Mouse (Mus musculus): ENCODE data around the gene Ttc27. TPM values are rescaled to one million over a fixed set of nuclear protein-coding genes. Genes with fewer than 3 reads are reported as not detected.
"Not testable (repeated sequence)": the region's sequence is repeated elsewhere in the genome, so short reads cannot be mapped to it uniquely, and the experiment has no call there.

The Ttc27 gene
- 10 to 100 TPM; 12.0 to 12.4 TPM for total RNA-seq (2021)
- long read RNA-seq, experiment 1, transcript Ttc27-201 (20 exons, 2,838 nt): major isoform, 5 of 7 reads
- long read RNA-seq, experiment 1, partial matches to known transcripts: 2 of 7 reads
- long read RNA-seq, experiment 1, other reads (novel, unspliced or antisense): 0 of 7 reads
- long read RNA-seq, experiment 2, partial matches to known transcripts: 2 of 7 reads
- long read RNA-seq, experiment 2, other reads (novel, unspliced or antisense): 1 of 7 reads

- DNase-seq (ENCODE audit: low spot score): peak; percentile 98
Observed at GRCm38 (mm10) chr17:74717618-74718151, at the start of gene Ttc27. TSS of gene Ttc27 (plus strand) at chr17:74717732.

GRCm38 (mm10) chr17:74668010-74668409, 49.5 kb upstream of the Ttc27 start:
- DNase-seq (ENCODE audit: low spot score): no peak

DNA sequence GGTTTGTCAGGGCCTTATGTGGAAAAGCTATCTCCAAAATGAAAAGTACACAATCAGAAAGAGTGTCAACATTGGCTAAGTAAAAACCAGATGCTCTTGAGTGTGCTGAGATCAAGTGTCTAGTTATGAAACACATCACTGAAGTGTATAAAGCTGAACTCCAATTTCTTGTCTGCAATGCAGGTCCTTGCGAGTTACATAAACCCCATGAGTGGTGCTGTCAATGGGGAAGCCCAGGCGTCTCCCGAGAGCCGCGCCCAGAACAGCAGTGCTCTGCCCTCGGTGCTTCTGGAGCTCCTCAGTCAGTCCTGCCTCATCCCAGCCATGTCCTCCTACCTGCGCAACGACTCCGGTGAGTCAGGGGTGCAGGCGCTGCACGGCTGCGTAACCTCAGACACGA, 47.5 kb upstream of the Ttc27 start:
- DNase-seq (ENCODE audit: low spot score): no peak

GRCm38 (mm10) chr17:74672446-74672845, 45.1 kb upstream of the Ttc27 start:
- peak; percentile 28 for DNase-seq (ENCODE audit: low spot score)

GRCm38 (mm10) chr17:74673251-74673650, 44.3 kb upstream of the Ttc27 start:
- DNase-seq (ENCODE audit: low spot score): peak; percentile 30

DNA sequence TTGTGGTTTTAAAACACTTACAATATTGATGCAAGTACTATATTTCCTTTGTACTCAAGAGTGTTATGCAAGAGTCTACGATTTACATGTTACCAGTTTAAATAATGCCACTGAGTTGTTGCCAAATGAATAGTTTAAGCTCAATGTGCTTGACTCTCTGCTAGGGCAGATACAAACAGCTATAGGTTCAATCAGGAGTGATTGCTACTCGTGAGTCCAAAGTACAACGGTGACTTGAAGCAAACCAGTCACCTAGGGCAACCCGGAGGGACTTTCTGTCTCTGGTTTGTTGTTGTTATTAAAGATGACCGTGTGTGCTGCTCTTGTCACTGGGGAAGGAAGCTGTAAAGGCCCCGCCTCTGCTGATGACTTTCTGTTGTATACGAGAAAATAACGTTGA, 39.5 kb upstream of the Ttc27 start:
- no peak for DNase-seq (ENCODE audit: low spot score)

- no peak for DNase-seq (ENCODE audit: low spot score)
Observed at GRCm38 (mm10) chr17:74684927-74685326, 32.6 kb upstream of the Ttc27 start.

DNA sequence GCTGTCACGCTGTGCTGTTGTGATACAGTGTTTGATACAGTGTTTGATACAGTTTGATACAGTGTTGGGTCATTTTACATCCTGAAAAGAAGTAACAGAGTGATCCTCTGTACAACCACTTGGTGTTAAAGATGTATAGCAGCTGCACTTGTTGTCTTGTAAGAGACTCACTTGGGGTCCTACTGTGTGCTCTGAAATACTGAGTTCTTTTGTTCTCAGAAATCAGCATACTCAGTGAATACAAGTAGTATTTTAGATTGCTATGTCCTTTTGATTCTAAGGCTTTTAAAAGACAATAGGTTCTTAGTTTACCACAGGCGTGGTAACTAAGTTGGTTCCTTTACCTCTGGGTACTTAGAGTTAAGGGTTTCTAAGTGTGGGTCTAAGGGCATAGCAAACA, 29.0 kb upstream of the Ttc27 start:
- DNase-seq (ENCODE audit: low spot score): no peak

GRCm38 (mm10) chr17:74689406-74689805, 28.1 kb upstream of the Ttc27 start:
- DNase-seq (ENCODE audit: low spot score): no peak

- DNase-seq (ENCODE audit: low spot score): not testable (repeated sequence)
Observed at GRCm38 (mm10) chr17:74701661-74702060, 15.9 kb upstream of the Ttc27 start.

- DNase-seq (ENCODE audit: low spot score): no peak
Observed at GRCm38 (mm10) chr17:74705480-74705879, 12.1 kb upstream of the Ttc27 start.

DNA sequence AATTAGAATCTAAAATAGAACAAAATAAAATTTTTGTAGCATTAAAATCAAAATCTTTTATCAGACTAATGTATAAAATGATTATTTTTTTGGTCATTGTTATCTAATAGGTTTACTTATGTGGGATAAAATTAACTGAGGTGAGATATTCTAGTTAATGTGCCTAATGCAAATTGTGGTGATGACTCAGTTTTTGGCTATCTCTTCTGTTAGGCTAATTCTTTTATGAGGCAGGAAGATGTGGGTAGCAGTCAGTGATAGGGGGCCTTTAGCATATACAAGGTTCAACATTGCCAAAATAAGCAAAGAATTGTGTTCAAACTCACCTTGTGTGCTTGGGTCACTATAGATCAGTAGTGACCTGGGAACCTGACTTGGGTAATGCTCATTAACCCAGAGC, 10.9 kb upstream of the Ttc27 start:
- no peak for DNase-seq (ENCODE audit: low spot score)

DNA sequence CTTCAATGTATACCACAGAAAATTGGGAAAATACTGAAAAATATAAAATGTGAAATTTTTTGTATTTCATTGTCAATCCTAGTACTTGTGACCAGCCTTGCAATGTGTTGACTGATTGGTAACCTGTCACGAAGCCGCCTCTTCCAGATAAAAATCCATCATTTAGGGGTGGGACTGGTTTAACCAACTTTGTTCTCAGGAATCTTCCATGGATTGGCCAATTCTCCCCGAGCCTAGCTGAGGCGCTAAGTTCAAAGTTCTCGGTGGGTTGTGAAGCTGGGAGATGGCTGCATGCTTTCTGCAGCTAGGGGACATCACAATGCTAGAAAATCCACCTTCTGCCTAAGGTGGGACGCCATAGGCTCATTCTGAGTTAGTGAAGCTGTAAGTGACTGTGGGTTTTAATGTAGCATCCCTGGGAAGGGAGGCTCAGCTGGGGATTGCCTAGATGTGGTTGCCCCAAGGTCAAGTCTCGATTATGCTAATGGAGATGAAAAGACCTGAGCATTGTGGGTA, 9.8 kb upstream of the Ttc27 start:
- no peak for DNase-seq (ENCODE audit: low spot score)

DNA sequence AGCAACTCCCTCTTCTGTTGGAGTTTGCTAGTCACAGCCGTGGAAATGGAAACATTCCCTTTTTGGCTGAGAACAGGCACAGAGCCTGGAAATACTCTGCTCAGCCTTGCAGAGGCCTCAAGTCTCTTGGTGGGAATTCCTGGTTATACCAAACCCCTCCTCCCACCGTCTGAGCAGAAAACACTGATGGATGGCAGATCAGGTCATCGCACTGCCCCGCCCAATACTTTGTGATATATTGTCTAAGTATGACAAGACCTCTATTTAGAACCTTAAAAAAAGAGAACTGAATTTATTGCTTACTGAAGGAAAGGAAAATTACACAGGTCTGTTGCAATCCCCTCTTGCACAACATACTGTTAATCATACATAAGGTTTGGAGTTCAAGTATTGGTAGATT, 6.8 kb upstream of the Ttc27 start:
- DNase-seq (ENCODE audit: low spot score): no peak

GRCm38 (mm10) chr17:74711627-74712026, 5.9 kb upstream of the Ttc27 start:
- DNase-seq (ENCODE audit: low spot score): no peak

DNA sequence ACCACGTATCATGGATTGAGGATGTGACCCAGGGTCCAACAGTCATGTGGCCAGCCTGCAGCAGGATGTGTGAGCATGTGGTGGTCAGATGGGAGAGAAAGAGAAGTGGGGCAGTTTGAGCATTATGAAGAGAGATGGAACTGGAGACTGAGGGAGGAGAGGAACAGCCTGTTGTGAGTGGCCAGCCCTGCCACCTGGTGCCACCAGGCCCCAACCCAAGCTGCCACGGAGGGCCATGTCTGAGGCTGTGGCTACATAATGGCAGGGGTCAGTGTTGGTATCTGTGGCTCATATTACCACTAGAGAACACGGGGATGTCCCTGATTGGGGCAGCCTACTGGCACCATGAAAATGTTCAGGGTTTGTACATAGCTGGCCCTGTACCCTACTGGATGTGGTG, 2.4 kb upstream of the Ttc27 start:
- no peak for DNase-seq (ENCODE audit: low spot score)

- no peak for DNase-seq (ENCODE audit: low spot score)
Observed at GRCm38 (mm10) chr17:74715724-74716123, 1.8 kb upstream of the Ttc27 start.

GRCm38 (mm10) chr17:74716643-74717042, 889 bp upstream of the Ttc27 start:
- no peak for DNase-seq (ENCODE audit: low spot score)

GRCm38 (mm10) chr17:74717091-74717617, 378 bp upstream of the Ttc27 start:
- DNase-seq (ENCODE audit: low spot score): no peak

- DNase-seq (ENCODE audit: low spot score): no peak
Observed at GRCm38 (mm10) chr17:74732872-74733271, 15.3 kb downstream of the Ttc27 start.

DNA sequence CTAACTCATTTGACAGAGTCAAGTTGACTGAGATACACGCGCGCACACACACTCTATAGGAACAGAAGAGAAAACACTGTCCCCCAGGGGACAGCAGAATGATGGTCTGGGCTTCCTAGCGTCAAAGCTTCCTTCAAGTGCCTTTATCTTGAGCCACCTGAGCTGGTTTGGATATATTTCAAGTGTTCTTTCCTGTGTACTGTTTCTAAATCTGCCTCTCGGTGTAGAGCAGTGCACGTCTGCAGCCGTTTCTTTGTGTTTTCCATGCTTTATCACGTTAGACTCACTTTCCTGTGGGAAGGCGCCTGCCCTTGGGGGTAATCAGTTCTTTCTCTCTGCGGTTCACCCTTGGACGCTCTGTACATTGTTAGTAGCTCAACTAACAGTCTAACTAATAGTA, 17.9 kb downstream of the Ttc27 start:
- DNase-seq (ENCODE audit: low spot score): no peak

GRCm38 (mm10) chr17:74749659-74750058, 32.1 kb downstream of the Ttc27 start:
- no peak for DNase-seq (ENCODE audit: low spot score)

DNA sequence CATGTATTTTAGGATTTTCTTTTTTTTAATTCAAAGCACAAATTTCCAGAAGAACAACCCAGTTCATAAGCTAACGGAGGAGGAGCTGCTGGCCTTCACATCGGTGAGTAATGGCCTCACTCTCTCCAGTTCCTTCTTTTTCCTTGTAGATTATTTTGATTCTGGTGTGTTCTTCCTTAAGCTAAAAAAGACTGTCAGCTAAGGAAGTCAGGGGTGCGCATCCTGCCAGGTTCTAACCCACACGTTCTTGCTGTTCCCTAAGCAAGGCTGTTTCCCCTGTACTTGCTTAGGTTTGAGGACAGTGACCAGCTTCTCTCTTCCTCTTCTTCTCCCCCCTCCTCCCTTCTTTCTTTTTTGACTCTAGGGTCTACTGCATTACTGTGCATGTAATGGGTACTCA, 33.5 kb downstream of the Ttc27 start:
- no peak for DNase-seq (ENCODE audit: low spot score)
